Mouse (Mus musculus) heart, embryonic 13.5 days (tissue): ENCODE data around the gene Dlgap1. TPM values are rescaled to one million over a fixed set of nuclear protein-coding genes. Genes with fewer than 3 reads are reported as not detected.
A peak's percentile ranks its signal among the peaks of the same experiment; 100 is the strongest.

Source experiments
- ATAC-seq: fragments of 200-750 bp; cut with Nextera tagmentation; 2 replicates; pipeline ENCODE4 v1.8.0; 2017; ENCODE audit warnings: moderate TSS enrichment; ENCODE audit not compliant: insufficient number of reproducible peaks, low FRiP score, low TSS enrichment; ENCODE audit errors: extremely low read depth
- H3K27ac ChIP-seq: fragments of 300-500 bp; sonication (generic); replicated peaks from 2 replicates; pipeline ENCODE4 v1.5.1; 2015; ENCODE audit warnings: moderate library complexity, mild to moderate bottlenecking, inconsistent platforms
- H3K27me3 ChIP-seq: fragments of 300-500 bp; sonication (generic); replicated peaks from 2 replicates; pipeline ENCODE4 v1.6.1; 2015; ENCODE audit warnings: mild to moderate bottlenecking, inconsistent platforms
- H3K36me3 ChIP-seq: fragments of 300-500 bp; sonication (generic); 2 replicates; pipeline ENCODE4 v1.6.1; 2015; ENCODE audit warnings: mild to moderate bottlenecking, inconsistent platforms
- H3K4me1 ChIP-seq: fragments of 300-500 bp; sonication (generic); 2 replicates; pipeline ENCODE4 v1.6.1; 2015; ENCODE audit warnings: inconsistent platforms
- H3K4me2 ChIP-seq: fragments of 300-500 bp; sonication (generic); 2 replicates; pipeline ENCODE4 v1.6.1; 2015; ENCODE audit warnings: inconsistent platforms, mild to moderate bottlenecking, moderate library complexity
- H3K4me3 ChIP-seq: fragments of 300-500 bp; sonication (generic); 2 replicates; pipeline ENCODE4 v1.5.1; 2015; ENCODE audit warnings: moderate library complexity, mild to moderate bottlenecking, inconsistent platforms
- H3K9ac ChIP-seq: fragments of 300-500 bp; sonication (generic); 2 replicates; pipeline ENCODE4 v1.6.1; 2015; ENCODE audit warnings: inconsistent platforms, mild to moderate bottlenecking, moderate library complexity
- H3K9me3 ChIP-seq: fragments of 300-500 bp; sonication (generic); 2 replicates; pipeline ENCODE4 v1.6.1; 2016; ENCODE audit warnings: inconsistent platforms
- WGBS: fragments of 180-500 bp; shearing (Covaris S2); methylation state at CpG from one replicate; pipeline ENCODE4 v1.1.7; 2015; ENCODE audit warnings: mixed read lengths; 5-methylcytosine and 5-hydroxymethylcytosine counted together
- polyA plus RNA-seq: library from polyadenylated mRNA; unstranded; fragments of >200 nt; fragmentation: Nextera tagmentation; extraction: Ambion mirVana; gene quantifications from 2 replicates; pipeline ENCODE4 v1.2.1, GENCODE M21; 2015

Dlgap1 gene
- polyA plus RNA-seq, 1 experiment from 2014 or later = 0.40 TPM

DNA sequence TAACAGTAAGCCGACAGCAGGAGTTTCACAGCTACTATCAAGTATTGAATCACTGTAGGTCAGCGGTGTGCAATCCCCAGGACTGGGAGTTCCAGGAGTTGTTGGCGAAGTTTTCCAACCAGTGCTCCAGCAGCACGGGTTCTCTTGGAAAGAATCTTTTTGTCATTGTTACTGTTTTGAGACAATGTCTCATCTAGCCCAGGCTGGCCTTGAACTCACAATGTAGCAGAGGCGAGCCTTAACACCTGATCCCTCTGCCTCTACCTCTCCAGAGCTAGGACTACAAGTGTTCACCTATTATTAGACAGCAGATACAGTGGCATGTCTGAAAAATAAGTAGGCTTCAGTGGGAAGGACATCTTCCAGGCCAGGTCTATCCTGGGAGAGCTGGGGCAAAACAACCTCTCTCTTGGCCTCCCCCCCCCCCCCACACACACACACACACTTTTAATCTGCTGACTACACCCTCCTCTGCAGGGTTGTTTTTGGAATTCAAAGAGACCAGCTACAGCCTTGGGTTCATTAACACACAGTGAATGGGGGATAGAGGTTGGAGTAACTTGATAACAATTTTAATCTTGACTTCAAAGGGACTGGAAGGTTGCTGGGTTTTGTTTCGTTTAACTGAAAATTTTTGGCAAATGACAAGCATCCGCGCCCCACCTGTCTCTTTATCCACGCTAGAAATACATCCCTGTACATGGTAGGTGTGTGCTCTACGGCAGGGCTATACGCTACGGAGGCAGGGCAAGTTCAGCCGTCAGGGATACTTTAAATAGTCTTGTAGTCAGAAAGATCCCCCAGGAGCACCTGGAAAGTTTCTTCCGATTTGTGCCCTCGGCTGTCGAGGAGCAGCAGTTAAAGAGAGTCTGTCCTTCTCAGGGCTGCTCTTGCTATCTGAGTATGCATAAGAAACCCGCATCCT is 781.6 kb downstream of the Dlgap1 start:
- WGBS = 38% methylated on average over 17 of the region's 17 CpGs
- no peak for ATAC-seq
- H3K4me2 ChIP-seq = peak overlapping the region; percentile 75
- peak overlapping the region; percentile 59 for H3K4me3 ChIP-seq
- H3K27me3 ChIP-seq = no peaks in the 10 kb centered on the region
- no peaks in the 10 kb centered on the region for H3K36me3 ChIP-seq
- no peaks in the 10 kb centered on the region for H3K9me3 ChIP-seq
- peaks cover 47% of the 10 kb centered on the region for H3K4me1 ChIP-seq
- peak overlapping the region; percentile 90 for H3K27ac ChIP-seq
- H3K9ac ChIP-seq = peak overlapping the region; percentile 87

DNA sequence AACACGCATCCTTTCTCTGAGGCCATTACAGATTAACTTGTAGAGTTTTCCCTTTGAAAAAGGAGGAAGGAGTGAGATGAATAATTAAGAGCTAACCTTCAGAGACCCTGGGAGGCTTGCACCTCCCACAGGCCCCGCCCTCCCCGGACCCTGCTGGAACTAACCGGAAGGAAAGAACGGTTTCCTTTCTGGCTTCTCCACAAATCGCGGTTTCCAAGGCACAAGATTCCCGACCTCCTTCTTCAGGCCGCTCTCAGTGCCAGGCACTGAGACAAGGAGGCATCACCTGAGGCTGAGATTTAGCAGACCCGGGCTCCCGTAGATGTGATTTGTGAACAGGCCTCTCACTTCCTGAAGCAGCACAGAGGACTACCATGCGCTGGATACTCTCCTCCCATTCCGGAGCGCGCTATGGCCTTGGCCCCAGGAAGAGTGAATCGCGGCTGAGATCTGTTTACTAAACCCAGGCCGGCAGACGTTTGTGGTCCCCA is 782.3 kb downstream of the Dlgap1 start:
- ATAC-seq = no peak
- Histone ChIP-seq H3K27ac (peak overlapping the region; percentile 90), H3K27me3 (no peaks in the 10 kb centered on the region), H3K9ac (peak overlapping the region; percentile 87), H3K4me3 (peak overlapping the region; percentile 59), H3K4me1 (peaks cover 52% of the 10 kb centered on the region), H3K9me3 (no peaks in the 10 kb centered on the region), H3K36me3 (no peaks in the 10 kb centered on the region), H3K4me2 (peak overlapping the region; percentile 75)
- under 1% methylated on average over 19 of the region's 19 CpGs for WGBS

DNA sequence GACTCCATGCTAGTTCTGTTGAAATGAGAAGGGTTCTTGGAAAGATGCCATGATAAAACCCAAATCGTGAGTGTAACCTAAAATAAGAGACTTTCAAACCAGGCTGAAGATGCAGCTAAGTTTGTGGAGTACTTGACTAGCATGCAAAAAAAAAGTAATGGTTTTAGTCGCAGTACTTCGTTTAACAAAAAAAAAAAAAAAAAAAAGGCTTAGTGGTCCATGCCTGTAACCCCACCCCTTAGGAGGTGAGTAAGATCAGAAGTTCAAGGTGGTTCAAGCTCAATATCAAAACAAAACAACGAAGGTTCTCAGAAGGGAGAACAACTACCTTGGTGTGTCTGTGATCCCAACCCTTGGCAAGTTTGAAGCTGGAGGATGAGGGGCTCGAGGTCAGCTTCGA is 782.8 kb downstream of the Dlgap1 start:
- peaks cover 48% of the 10 kb centered on the region for H3K4me1 ChIP-seq
- peak overlapping the region; percentile 75 for H3K4me2 ChIP-seq
- peak overlapping the region; percentile 59 for H3K4me3 ChIP-seq
- no peaks in the 10 kb centered on the region for H3K9me3 ChIP-seq
- H3K9ac ChIP-seq = peak overlapping the region; percentile 87
- ATAC-seq = no peak
- H3K27me3 ChIP-seq = no peaks in the 10 kb centered on the region
- no peaks in the 10 kb centered on the region for H3K36me3 ChIP-seq
- peak overlapping the region; percentile 90 for H3K27ac ChIP-seq
- WGBS = 45% methylated on average over 6 of the region's 6 CpGs

DNA sequence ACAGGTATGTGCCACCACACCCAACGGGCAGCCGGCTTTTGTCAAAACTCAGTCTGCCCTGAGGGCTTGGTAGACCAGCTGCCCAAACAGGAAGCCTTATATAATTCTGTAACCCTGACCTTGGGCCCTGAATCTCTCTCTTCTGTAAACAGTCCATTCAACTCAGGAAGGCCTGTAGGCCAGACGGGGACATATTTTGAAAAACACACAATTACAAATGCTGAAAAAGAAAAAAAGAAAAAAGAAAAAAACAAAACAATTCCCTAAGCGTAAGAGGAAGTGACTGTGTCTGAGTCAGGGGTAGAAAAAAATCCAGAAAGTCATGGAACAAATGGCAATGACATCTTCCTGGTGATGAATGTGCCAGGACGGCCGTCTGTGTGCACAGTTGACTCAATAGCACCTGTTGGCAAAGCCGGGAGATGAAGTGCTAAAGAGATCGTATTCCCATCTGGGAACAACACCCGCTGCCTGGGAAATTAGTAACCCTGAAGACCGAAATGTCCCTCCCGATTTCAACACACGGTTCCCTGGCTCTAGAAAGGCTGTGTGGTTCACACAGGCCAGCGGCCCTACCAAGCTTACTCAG is 784.7 kb downstream of the Dlgap1 start:
- 71% methylated on average over 13 of the region's 13 CpGs for WGBS
- Histone ChIP-seq H3K36me3 (no peaks in the 10 kb centered on the region), H3K4me3 (no peak overlapping the region), H3K9ac (no peak overlapping the region), H3K27me3 (no peaks in the 10 kb centered on the region), H3K9me3 (no peaks in the 10 kb centered on the region), H3K4me2 (no peak overlapping the region), H3K4me1 (peaks cover 32% of the 10 kb centered on the region), H3K27ac (no peak overlapping the region)
- ATAC-seq = no peak

DNA sequence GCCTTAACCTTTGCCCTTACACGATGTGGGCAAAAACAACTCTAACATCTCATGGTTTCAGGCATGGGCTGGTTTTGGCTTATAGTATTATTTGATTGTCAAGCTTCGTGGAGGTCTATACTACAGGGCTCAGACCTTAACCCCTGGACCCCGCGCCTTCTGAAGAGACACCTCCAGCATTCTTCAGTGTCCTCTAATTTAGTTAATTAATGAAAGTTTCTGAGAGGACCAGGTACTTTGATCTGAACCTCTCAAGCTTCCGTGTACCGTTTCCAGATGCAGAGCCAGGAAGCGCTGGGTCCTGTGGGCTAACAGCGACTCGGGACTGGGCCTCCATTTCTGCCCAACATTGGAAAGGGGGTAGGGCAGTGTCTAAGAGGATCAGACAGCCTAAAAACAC is 785.2 kb downstream of the Dlgap1 start:
- 80% methylated on average over 9 of the region's 9 CpGs for WGBS
- no peaks in the 10 kb centered on the region for H3K9me3 ChIP-seq
- H3K36me3 ChIP-seq = no peaks in the 10 kb centered on the region
- no peak overlapping the region for H3K4me3 ChIP-seq
- H3K4me2 ChIP-seq = no peak overlapping the region
- no peak overlapping the region for H3K9ac ChIP-seq
- H3K27me3 ChIP-seq = no peaks in the 10 kb centered on the region
- H3K4me1 ChIP-seq = peaks cover 30% of the 10 kb centered on the region
- no peak overlapping the region for H3K27ac ChIP-seq
- no peak for ATAC-seq

DNA sequence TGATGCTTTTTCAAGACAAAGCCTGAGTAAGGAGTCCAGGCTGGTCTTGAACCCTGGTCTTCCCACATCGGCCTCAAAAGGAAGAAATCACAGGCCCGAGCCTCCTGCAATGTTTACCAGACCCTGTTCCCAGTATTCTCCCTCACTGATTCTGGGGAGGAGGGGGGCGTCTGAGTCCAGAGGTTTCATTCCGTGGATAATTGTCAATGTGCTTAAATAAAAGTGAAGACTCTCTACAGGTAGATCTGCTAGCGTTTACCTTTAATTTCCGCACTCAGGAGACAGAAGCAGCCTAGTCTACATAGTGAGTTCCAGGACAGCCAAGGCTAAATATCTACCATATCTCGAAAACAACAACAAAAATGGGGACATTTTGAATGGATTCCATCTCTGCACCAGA is 785.8 kb downstream of the Dlgap1 start:
- Histone ChIP-seq H3K4me1 (peaks cover 30% of the 10 kb centered on the region), H3K4me2 (peak overlapping the region; percentile 95), H3K9ac (peak overlapping the region; percentile 81; the same call in 1 of the 2 replicates), H3K36me3 (no peaks in the 10 kb centered on the region), H3K27me3 (no peaks in the 10 kb centered on the region), H3K9me3 (no peaks in the 10 kb centered on the region), H3K27ac (no peak overlapping the region), H3K4me3 (peak overlapping the region; percentile 59; the same call in 1 of the 2 replicates)
- 52% methylated on average over 7 of the region's 7 CpGs for WGBS
- no peak for ATAC-seq

DNA sequence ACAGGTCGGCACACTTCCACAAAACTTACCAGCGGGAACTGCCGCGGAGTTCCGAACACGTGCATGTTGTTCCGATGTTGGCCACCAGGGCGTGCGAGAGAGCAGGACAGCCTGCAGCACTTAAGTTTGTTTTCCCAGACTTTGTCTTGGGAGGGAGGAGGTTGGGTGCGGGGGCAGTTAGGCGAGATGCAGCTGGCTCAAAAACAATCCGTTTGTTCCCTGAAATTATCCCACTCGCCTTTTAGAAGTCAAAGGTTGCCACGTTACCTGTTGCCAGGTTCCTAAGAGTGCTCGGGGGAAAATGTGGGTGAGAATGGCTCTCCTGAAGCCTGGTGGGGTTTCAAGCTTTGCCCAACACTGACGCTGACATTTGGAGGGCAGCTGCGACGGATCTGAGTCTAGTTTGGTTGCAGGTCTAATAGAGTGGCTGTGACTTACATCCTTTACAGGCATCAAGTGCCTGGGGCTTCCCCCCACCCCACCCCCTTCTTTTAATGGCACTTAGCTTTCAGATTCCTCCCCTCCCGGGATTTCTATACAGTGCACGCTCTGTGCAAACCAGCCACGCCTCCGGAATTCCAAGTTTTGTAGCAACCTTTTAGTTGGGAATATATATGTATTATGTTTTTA is 786.3 kb downstream of the Dlgap1 start:
- Histone ChIP-seq H3K9me3 (no peaks in the 10 kb centered on the region), H3K9ac (peak overlapping the region; percentile 81), H3K4me2 (peak overlapping the region; percentile 95), H3K36me3 (no peaks in the 10 kb centered on the region), H3K4me1 (peaks cover 30% of the 10 kb centered on the region), H3K27ac (peak overlapping the region; percentile 86), H3K27me3 (no peaks in the 10 kb centered on the region), H3K4me3 (peak overlapping the region; percentile 59)
- 0 out of 2 replicates have a peak, but pooled peaks have one; percentile 51 for ATAC-seq
- WGBS = 1% methylated on average over 22 of the region's 22 CpGs

DNA sequence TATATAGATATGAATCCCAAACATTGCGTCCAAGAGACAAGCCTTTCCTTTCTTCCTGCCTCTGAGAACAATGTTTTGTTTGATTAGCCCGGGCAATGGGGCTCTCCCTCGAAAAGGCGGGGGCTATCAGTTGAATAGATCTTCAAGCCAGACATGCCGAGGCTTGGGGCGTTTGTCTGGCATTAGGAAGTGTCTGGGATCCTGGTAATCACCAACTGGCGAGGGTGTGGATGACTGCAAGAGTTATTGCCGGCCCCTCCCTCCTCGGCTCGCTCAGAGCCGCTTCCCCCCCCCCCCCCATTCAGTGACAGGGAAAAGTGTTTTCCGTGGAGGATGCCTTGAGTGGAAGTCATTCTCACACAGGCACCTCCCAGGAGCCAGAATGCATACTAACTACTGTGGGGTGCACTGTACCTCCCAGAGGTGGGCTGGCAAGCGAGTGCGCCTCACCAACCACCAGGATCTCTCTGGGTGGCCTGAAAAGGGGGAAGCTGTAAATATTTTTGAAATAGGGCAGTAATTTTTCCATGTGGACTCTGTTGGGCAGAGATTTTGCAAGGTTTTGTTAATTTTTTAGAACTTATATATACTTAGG is 786.9 kb downstream of the Dlgap1 start:
- Histone ChIP-seq H3K4me3 (peak overlapping the region; percentile 59), H3K4me2 (peak overlapping the region; percentile 95), H3K9ac (peak overlapping the region; percentile 81), H3K9me3 (no peaks in the 10 kb centered on the region), H3K27me3 (no peaks in the 10 kb centered on the region), H3K27ac (peak overlapping the region; percentile 86), H3K36me3 (no peaks in the 10 kb centered on the region), H3K4me1 (peaks cover 25% of the 10 kb centered on the region)
- ATAC-seq = no peak
- WGBS = 5% methylated on average over 14 of the region's 14 CpGs

DNA sequence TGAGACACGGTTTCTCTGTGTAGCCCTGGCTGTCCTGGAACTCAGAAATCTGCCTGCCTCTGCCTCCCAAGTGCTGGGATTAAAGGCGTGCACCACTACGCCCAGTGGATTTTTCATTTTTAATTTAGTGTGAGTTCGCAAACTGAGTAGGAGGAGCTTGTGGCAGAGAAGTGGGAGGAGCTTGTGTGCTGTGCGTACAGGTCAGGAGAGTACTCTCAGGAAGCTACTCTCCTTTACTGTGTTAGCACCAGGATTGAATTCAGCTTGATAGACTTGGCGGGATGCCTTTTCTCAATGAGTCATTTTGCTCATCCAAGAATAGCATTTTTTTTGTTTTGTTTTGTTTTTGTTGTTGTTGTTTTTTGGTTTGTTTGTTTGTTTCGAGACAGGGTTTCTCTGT is 793.1 kb downstream of the Dlgap1 start:
- no peak overlapping the region for H3K4me3 ChIP-seq
- H3K9me3 ChIP-seq = no peaks in the 10 kb centered on the region
- H3K27me3 ChIP-seq = no peaks in the 10 kb centered on the region
- no peaks in the 10 kb centered on the region for H3K36me3 ChIP-seq
- H3K27ac ChIP-seq = no peak overlapping the region
- no peaks in the 10 kb centered on the region for H3K4me1 ChIP-seq
- no peak overlapping the region for H3K4me2 ChIP-seq
- WGBS = 83% methylated on average over 7 of the region's 7 CpGs
- ATAC-seq = no peak
- H3K9ac ChIP-seq = no peak overlapping the region

DNA sequence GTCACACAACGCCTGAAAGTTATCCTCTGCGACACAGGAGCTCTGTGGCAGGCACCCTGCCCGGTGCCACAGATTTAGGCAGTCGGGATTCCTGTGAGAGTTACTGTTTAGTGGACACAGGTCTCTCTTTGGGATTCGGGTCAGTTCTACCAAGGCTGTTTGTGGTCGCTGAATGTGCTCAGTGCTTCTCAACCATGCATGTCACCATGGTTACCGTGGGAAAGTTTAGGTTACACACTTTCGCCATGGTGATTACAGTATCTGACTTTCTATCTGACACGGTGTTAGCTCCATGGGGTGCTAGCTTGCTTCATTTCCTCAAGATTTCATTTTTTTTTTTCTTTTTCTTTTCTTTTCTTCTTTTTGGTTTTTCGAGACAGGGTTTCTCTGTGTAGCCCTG is 793.8 kb downstream of the Dlgap1 start:
- Histone ChIP-seq H3K27me3 (no peaks in the 10 kb centered on the region), H3K4me2 (no peak overlapping the region), H3K4me1 (no peaks in the 10 kb centered on the region), H3K4me3 (no peak overlapping the region), H3K36me3 (no peaks in the 10 kb centered on the region), H3K9ac (no peak overlapping the region), H3K27ac (no peak overlapping the region), H3K9me3 (no peaks in the 10 kb centered on the region)
- 83% methylated on average over 10 of the region's 10 CpGs for WGBS
- no peak for ATAC-seq

DNA sequence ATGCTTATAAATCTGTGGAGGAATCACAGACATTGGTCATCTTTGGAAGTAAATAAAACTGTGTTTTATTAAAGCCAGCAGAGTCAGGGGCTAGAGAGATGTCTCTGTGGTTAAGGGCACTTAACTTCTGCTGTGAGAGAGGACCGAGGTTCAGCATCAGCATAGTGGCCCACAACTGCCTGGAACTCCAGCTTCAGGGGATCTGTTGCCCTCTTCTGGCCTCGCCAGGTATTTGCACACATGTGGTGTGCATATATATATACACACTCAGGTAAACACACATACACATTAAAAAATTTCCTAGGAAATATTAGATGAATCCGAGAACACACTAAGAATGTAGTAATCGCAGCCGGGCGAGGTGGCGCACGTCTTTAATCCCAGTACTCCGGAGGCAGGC is 796.5 kb downstream of the Dlgap1 start:
- Histone ChIP-seq H3K27me3 (no peaks in the 10 kb centered on the region), H3K4me2 (no peak overlapping the region), H3K9me3 (no peaks in the 10 kb centered on the region), H3K36me3 (no peaks in the 10 kb centered on the region), H3K4me1 (no peaks in the 10 kb centered on the region), H3K9ac (no peak overlapping the region), H3K27ac (no peak overlapping the region), H3K4me3 (no peak overlapping the region)
- 97% methylated on average over 9 of the region's 9 CpGs for WGBS
- no peak for ATAC-seq
